Mouse (Mus musculus) gastrocnemius, postnatal 4 days (tissue): ENCODE results near the gene Rtl3. TPM values are rescaled to one million over a fixed set of nuclear protein-coding genes. Genes with fewer than 3 reads are reported as not detected.

Experiments
- DNase-seq, 2 experiments: peaks; one replicate each; pipeline ENCODE4 v3.0.0; 2021 to 2022; ENCODE audit warnings: low spot score in 2 of 2, mixed read lengths in 2 of 2
- long read RNA-seq, 2 experiments: library from polyadenylated mRNA; stranded (forward); transcript quantifications; one replicate each; pipeline ENCODE4 v2.0.0; 2021
- total RNA-seq, 2 experiments: library from RNA; stranded (reverse); gene quantifications; 2 replicates each; pipeline ENCODE4 v1.2.3; 2021

Gene Rtl3
- total RNA-seq: 10 to 100 TPM; 66.6 to 66.9 TPM
- long read RNA-seq, experiment 1, transcript Rtl3-201 (2 exons, 2,948 nt): major isoform, 21 of 35 reads
- long read RNA-seq, experiment 1, partial matches to known transcripts: 0 of 35 reads
- long read RNA-seq, experiment 1, other reads (novel, unspliced or antisense): 14 of 35 reads
- long read RNA-seq, experiment 2, transcript Rtl3-201 (2 exons, 2,948 nt): major isoform, 22 of 34 reads
- long read RNA-seq, experiment 2, partial matches to known transcripts: 0 of 34 reads
- long read RNA-seq, experiment 2, other reads (novel, unspliced or antisense): 12 of 34 reads

- DNase-seq: peak in 1 of 2 experiments; percentile 10
Measured at GRCm38 (mm10) chrX:106840409-106840808, at the start of gene Rtl3. TSS of gene Rtl3 (minus strand) at chrX:106840644.

- DNase-seq: peak in 1 of 2 experiments; percentile 9
Measured at GRCm38 (mm10) chrX:106872315-106872714, 31.9 kb upstream of the Rtl3 start.

GRCm38 (mm10) chrX:106871894-106872293, 31.4 kb upstream of the Rtl3 start:
- no peak for DNase-seq

GRCm38 (mm10) chrX:106871426-106871825, 31.0 kb upstream of the Rtl3 start:
- no peak for DNase-seq

GRCm38 (mm10) chrX:106853523-106854300, 13.3 kb upstream of the Rtl3 start:
- DNase-seq: no peak

GRCm38 (mm10) chrX:106839591-106839990, 853 bp downstream of the Rtl3 start:
- DNase-seq: peak in 1 of 2 experiments; percentile 29

- DNase-seq: no peak
Measured at GRCm38 (mm10) chrX:106830494-106830893, 9.9 kb downstream of the Rtl3 start.

- DNase-seq: no peak
Measured at GRCm38 (mm10) chrX:106809560-106810226, 30.8 kb downstream of the Rtl3 start.

- no peak for DNase-seq
Measured at GRCm38 (mm10) chrX:106804387-106804786, 36.1 kb downstream of the Rtl3 start.

- no peak for DNase-seq
Measured at GRCm38 (mm10) chrX:106794686-106795085, 45.8 kb downstream of the Rtl3 start.

Other genes starting within 250 kb of the Rtl3 start
- 1 to 10 TPM; 1.7 to 3.0 TPM for gene Cysltr1, start 237.0 kb downstream of the Rtl3 start, total RNA-seq
- 10 to 100 TPM; 21.4 to 28.7 TPM for gene Lpar4, start 80.0 kb upstream of the Rtl3 start, total RNA-seq
- gene P2ry10, start 247.8 kb upstream of the Rtl3 start, total RNA-seq: under 1 TPM; 0.26 to 0.56 TPM